Mouse (Mus musculus) testis, adult 2 months (tissue): ENCODE data around the gene Il17re. TPM values are rescaled to one million over a fixed set of nuclear protein-coding genes. Genes with fewer than 3 reads are reported as not detected.

Source experiments
- H3K27ac ChIP-seq: fragments of 200-500 bp; 2 replicates; pipeline ENCODE4 v1.5.1; 2012; ENCODE audit warnings: low read depth, low read length; ENCODE audit not compliant: control insufficient read depth, insufficient read depth
- H3K27me3 ChIP-seq: fragments of 200-500 bp; 2 replicates; pipeline ENCODE4 v1.6.1; 2012; ENCODE audit warnings: mild to moderate bottlenecking, low read length, moderate library complexity; ENCODE audit not compliant: control insufficient read depth, insufficient read depth
- H3K36me3 ChIP-seq: fragments of 200-500 bp; 2 replicates; pipeline ENCODE4 v1.6.1; 2012; ENCODE audit warnings: mild to moderate bottlenecking, low read length; ENCODE audit not compliant: control insufficient read depth, insufficient read depth
- H3K4me1 ChIP-seq: fragments of 200-500 bp; 2 replicates; pipeline ENCODE4 v1.6.1; 2012; ENCODE audit warnings: low read length; ENCODE audit not compliant: control insufficient read depth, insufficient read depth
- H3K4me3 ChIP-seq: fragments of 200-500 bp; 2 replicates; pipeline ENCODE4 v1.5.1; 2012; ENCODE audit warnings: low read depth, mild to moderate bottlenecking, low read length, moderate library complexity, mixed read lengths; ENCODE audit not compliant: control insufficient read depth
- CTCF ChIP-seq: fragments of 200-500 bp; IDR thresholded peaks from 2 replicates; pipeline ENCODE4 v1.5.1; 2012; ENCODE audit warnings: low read depth, mild to moderate bottlenecking, inconsistent platforms, low read length, moderate library complexity; ENCODE audit not compliant: control insufficient read depth, insufficient read depth, insufficient replicate concordance
- POLR2A ChIP-seq: fragments of 200-500 bp; IDR thresholded peaks from 2 replicates; pipeline ENCODE4 v1.6.1; 2012; ENCODE audit warnings: low read depth, mild to moderate bottlenecking, inconsistent platforms, low read length, moderate library complexity; ENCODE audit not compliant: control insufficient read depth
- polyA plus RNA-seq: library from polyadenylated mRNA; depleted of rRNA; stranded (reverse); fragments of >200 nt; gene quantifications from 2 replicates; pipeline ENCODE4 v1.2.3, GENCODE M21; 2012; rRNA removed

Gene Il17re
- 6.1 and 7.8 TPM in 2 replicates for polyA plus RNA-seq

DNA sequence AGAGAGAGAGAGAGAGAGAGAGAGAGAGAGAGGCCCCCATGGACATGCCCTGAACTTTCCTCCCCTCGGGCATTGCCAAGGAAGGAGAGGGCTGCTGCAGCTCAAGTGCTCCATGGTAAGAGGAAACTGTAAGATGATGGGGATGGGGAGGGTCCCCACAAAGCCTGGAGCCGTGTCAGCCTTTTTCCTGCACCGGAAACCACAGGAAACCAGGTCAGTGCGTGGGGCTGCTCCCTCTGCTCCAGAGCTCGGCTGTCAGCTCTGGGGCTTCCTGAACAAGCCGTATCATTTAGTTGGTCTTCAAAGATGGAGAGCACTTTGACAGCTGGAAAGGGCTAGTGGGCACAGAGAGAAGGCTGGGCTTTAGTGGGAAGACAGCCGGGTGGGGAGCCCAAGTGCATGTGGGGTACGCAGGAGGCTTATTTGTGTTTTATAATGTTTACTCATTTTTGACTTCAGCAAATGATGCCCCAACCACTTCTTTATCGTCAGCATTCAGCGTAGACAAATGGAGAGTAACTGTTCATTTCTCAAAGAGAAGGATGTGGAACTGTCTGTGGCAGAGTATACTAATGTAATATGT lies at the start of gene Il17re:
Gene Il17re, plus strand, starts transcription at position 533 of the 583 bp plus-strand sequence.
- no peak for TF ChIP-seq CTCF
- no peak for TF ChIP-seq POLR2A
- Histone ChIP-seq H3K4me1 (no peaks in the 10 kb centered on the region), H3K36me3 (no peaks in the 10 kb centered on the region), H3K27me3 (no peaks in the 10 kb centered on the region), H3K27ac (peak within 1 kb of the TSS; percentile 27), H3K4me3 (peak within 1 kb of the TSS; percentile 4)

DNA sequence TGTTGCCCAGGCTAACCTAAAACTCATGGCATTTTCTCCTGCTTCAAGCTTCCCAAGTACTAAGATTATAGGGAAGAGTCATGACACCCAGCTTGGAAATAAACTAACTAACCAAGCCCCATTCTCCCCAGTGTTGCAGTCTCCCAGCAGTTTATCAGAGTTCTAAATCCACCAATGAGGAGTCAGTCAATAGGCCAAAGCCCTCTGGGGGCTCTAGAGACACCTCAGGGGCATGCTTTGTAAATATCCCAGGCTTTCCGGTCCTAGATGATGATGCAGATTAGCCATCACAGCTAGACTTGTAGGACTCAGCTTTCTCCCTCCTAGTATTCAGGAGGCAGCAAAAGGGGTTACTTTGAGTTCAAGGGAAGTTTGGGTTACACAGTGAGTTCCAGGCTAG lies 48.3 kb upstream of the Il17re start:
- Histone ChIP-seq H3K4me3 (no peak overlapping the region), H3K4me1 (no peaks in the 10 kb centered on the region), H3K27ac (no peak overlapping the region), H3K36me3 (no peaks in the 10 kb centered on the region; the same call in 1 of the 2 replicates), H3K27me3 (no peaks in the 10 kb centered on the region)
- TF ChIP-seq CTCF (no peak), POLR2A (no peak)

DNA sequence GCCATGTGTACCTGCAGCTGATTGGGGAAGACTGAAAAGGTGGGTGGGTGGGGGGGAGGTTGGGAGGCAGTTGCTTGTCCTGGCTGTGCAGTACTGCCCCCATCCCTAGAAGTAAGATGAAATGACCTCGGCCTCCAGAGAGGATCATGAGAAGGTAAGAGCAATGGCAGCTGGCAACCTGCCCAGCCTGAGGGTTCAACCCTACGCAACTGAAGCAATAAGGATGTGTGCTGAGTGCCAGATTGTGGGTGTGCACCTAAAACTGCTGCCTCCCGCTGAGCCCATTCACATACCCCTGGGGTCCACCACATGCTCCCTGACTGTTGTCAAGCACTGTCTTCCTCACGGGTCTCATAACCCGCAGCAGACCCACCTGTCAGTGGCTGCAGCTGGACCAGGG lies 41.9 kb upstream of the Il17re start:
- peaks cover 8% of the 10 kb centered on the region for H3K4me1 ChIP-seq
- no peak overlapping the region for H3K27ac ChIP-seq
- H3K4me3 ChIP-seq, result no peak overlapping the region
- TF ChIP-seq POLR2A (no peak), CTCF (no peak)
- H3K27me3 ChIP-seq, result no peaks in the 10 kb centered on the region
- no peaks in the 10 kb centered on the region for H3K36me3 ChIP-seq

DNA sequence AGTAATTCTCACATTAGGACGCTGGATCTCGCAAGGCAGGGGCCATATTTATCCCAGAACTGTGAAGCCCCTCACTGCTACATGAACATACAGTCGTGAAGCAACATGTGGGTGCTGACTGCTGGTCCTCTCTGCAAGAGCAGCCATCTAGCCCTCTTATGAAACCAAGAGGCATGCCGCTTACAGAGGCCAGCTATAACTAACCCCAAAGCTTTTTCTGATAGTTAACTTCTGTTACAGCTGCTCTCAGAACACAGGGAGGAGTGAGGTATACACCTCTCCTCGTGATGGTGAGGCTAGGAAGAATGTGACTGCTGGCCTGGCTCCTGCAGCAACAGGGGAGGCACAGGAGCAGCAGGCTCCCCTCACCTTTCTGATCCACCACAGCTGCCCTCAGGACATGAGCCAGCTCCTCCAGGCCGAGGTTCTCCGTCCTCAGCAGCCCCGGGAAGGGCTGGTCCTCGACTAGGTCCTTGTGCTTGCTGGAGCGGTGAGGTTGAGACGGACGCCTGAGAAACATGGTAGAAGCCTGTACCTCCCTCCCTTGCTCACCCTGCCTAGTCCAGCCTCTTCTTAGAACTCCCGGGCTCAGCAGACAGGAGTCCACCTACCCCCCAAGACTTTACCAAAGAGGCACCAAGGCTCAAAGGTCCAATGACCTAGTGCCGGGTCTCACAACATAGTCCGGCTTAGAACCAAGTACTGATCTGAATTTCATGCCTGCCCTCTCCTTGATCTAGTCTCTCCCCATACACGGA lies 39.7 kb upstream of the Il17re start:
- Histone ChIP-seq H3K27me3 (no peaks in the 10 kb centered on the region), H3K4me3 (peak overlapping the region; percentile 95), H3K4me1 (peaks cover 9% of the 10 kb centered on the region), H3K27ac (0 out of 2 replicates have a peak overlapping the region, but pooled peaks have one; percentile 33), H3K36me3 (no peaks in the 10 kb centered on the region)
- TF ChIP-seq POLR2A, result no peak
- TF ChIP-seq CTCF, result 0 out of 2 replicates have a peak, but pooled peaks have one; percentile 1

DNA sequence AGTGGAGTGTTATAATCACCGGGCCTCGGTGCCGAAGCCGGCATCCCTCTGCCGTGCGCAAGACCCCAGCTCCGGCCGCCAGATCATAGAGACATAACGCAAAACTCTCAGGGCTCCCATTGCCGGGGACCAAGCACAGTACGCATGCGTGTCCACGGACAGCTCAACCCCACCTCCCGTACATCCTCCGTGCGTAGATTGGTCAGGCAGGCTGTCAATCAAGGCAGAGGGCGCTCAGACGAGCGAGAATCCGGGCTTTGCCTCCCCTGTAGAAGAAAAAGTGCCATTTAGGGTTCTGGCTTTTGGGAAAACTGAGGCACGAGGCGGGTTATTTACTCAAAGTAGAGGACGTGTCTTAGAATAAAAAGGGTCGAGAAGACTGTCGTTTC lies 39.1 kb upstream of the Il17re start, which contains the start of gene Rpusd3:
Gene Rpusd3, minus strand, starts transcription at position 142 of the 389 bp plus-strand sequence.
- TF ChIP-seq CTCF (no peak), POLR2A (peak; percentile 61; the same call in 1 of the 2 replicates)
- Histone ChIP-seq H3K27me3 (no peaks in the 10 kb centered on the region), H3K4me3 (peak within 1 kb of the TSS; percentile 95), H3K36me3 (no peaks in the 10 kb centered on the region), H3K4me1 (peaks cover 9% of the 10 kb centered on the region), H3K27ac (0 out of 2 replicates have a peak within 1 kb of the TSS, but pooled peaks have one; percentile 33)

DNA sequence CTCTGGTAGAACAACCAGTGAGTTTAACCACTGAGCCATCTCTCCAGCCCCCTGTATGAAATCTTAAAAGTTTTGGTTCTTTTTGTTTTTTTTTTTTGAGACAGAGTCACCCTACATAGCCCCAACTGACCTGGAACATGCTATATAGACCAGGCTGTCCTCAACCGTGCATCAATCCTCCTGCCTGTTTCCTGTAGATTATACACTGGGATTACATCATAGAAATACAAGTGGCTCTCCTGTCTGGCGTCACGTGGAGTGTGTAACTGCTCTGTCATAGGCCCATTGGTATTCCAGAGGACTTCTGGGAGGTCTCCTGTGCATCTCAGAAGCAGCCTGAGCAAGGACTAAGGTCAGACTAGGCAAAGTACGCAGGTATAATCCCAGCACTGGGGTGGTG lies 35.3 kb upstream of the Il17re start:
- no peak overlapping the region for H3K4me3 ChIP-seq
- TF ChIP-seq POLR2A (no peak), CTCF (no peak)
- H3K27ac ChIP-seq, result no peak overlapping the region
- peaks cover 9% of the 10 kb centered on the region for H3K4me1 ChIP-seq
- H3K36me3 ChIP-seq, result no peaks in the 10 kb centered on the region
- no peaks in the 10 kb centered on the region for H3K27me3 ChIP-seq

DNA sequence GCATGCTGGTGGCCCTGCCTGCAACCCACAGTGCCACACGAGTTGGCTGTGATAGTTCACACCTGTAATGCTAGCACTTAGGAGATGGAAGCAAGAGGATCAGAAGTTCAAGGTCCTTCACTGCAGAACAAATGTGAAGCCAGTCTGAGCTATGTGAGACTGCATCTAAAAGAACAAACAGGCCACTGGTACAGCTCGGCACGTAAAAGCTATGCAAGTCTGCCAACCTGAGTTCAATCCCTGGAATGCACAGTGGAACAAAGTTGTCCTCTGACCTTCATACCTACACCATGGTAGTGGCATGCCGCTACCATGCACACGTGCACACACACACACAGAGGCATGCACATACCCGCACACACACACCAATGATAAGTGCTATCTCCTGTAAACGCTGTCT lies 34.1 kb upstream of the Il17re start:
- Histone ChIP-seq H3K4me3 (no peak overlapping the region), H3K27ac (no peak overlapping the region), H3K36me3 (no peaks in the 10 kb centered on the region), H3K27me3 (no peaks in the 10 kb centered on the region), H3K4me1 (peaks cover 3% of the 10 kb centered on the region; the same call in 1 of the 2 replicates)
- TF ChIP-seq POLR2A (no peak), CTCF (no peak)
